Mouse (Mus musculus): ENCODE data around the gene U2af2. TPM values are rescaled to one million over a fixed set of nuclear protein-coding genes. Genes with fewer than 3 reads are reported as not detected.

U2af2 gene
- polyA plus RNA-seq, 1 experiment from 2014 or later = 42.0 TPM

DNA sequence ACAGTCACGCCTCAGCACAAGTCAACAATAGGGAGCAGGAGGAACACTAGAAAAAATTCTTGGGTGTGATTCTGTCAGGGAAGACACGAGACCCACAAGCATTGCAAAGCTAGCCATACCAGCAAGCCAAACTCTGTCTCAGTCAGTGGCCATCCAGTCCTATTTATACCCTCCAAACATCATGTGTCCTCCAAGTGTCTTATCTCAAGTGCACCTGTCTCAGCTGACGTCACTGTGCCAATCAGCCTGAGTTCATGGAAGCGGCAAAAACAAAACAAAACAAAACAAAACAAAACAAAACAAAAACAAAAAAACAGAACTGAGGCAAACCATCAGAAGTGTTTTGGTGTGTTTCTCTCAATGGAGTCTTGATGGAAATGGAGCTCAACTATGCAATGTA, 46.3 kb downstream of the U2af2 start:
- no peak for DNase-seq (ENCODE audit: low spot score)
- Histone ChIP-seq H3K27me3 (replicated peaks; ENCODE audit: insufficient read depth, low read length) (no peaks in the 10 kb centered on the region), H3K27ac (ENCODE audit: low read length) (no peak overlapping the region), H3K36me3 (ENCODE audit: insufficient read depth, low read length) (no peaks in the 10 kb centered on the region), H3K4me2 (replicated peaks; ENCODE audit: low read depth, low read length) (no peak overlapping the region), H3K9me3 (ENCODE audit: low read length) (no peaks in the 10 kb centered on the region), H3K9ac (replicated peaks; ENCODE audit: low read depth) (no peak overlapping the region), H3K4me3 (ENCODE audit: low read depth, low read length) (no peak overlapping the region), H3K4me1 (ENCODE audit: insufficient read depth, low read depth, low read length) (no peaks in the 10 kb centered on the region; the same call in 1 of the 2 replicates)
- 67% methylated on average over 4 of the region's 4 CpGs for WGBS
- ATAC-seq = no peak
- no peak for TF ChIP-seq EP300 (IDR thresholded peaks at IDR 0.05)
- TF ChIP-seq CTCF (IDR thresholded peaks at IDR 0.05) = no peak

DNA sequence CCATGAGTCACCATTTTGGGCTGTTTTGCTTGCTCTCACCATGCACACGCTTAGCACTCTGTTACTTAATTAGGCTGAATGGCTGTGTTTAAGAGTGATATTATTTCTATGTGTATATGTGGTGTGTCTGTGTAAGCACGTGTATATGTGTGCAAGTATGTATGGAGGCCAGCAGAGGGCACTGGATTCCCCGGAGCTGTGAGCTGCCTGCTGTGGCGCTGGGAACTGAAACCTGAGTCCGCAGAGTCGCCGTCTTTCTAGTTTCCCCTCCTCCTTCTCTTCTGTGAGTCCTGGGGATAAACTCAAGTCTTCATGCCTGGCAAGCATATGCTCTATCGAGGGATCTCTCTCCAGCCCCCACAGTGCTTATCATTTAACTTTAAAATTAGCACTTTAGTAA, 47.4 kb downstream of the U2af2 start:
- DNase-seq (ENCODE audit: low spot score) (no peak), ATAC-seq (no peak)
- Histone ChIP-seq H3K4me1 (ENCODE audit: insufficient read depth, low read depth, low read length) (no peaks in the 10 kb centered on the region; the same call in 1 of the 2 replicates), H3K9me3 (ENCODE audit: low read length) (no peaks in the 10 kb centered on the region), H3K27ac (ENCODE audit: low read length) (no peak overlapping the region), H3K36me3 (ENCODE audit: insufficient read depth, low read length) (no peaks in the 10 kb centered on the region), H3K4me2 (replicated peaks; ENCODE audit: low read depth, low read length) (no peak overlapping the region), H3K27me3 (replicated peaks; ENCODE audit: insufficient read depth, low read length) (no peaks in the 10 kb centered on the region), H3K9ac (replicated peaks; ENCODE audit: low read depth) (no peak overlapping the region), H3K4me3 (ENCODE audit: low read depth, low read length) (no peak overlapping the region)
- no peak for TF ChIP-seq CTCF (IDR thresholded peaks at IDR 0.05)
- no peak for TF ChIP-seq EP300 (IDR thresholded peaks at IDR 0.05)
- 82% methylated on average over 8 of the region's 8 CpGs for WGBS

DNA sequence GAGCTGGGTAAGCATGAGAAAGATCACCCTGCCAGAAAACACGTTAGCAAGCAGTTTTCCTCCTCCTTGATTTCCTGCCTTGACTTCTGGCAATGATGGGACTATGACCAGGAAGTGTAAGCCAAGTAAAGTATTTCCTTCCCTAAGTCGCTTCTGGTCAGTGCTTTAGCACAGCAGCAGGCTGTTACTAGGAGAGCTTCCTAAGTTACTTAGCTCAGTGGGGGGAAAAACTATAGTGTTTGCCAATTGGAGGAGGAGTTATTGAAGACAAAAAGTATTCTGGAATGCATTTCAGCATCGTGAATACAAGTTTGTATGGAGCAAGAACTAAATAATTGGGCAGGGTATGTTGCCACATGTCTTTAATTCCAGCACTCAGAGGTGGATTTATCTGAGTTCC, 50.8 kb downstream of the U2af2 start:
- Histone ChIP-seq H3K4me2 (replicated peaks; ENCODE audit: low read depth, low read length) (no peak overlapping the region), H3K36me3 (ENCODE audit: insufficient read depth, low read length) (no peaks in the 10 kb centered on the region), H3K4me3 (ENCODE audit: low read depth, low read length) (no peak overlapping the region), H3K27ac (ENCODE audit: low read length) (no peak overlapping the region), H3K27me3 (replicated peaks; ENCODE audit: insufficient read depth, low read length) (no peaks in the 10 kb centered on the region), H3K9ac (replicated peaks; ENCODE audit: low read depth) (no peak overlapping the region), H3K4me1 (ENCODE audit: insufficient read depth, low read depth, low read length) (no peaks in the 10 kb centered on the region; the same call in 1 of the 2 replicates), H3K9me3 (ENCODE audit: low read length) (no peaks in the 10 kb centered on the region)
- DNase-seq (ENCODE audit: low spot score) (peak; percentile 75), ATAC-seq (peak; percentile 68)
- 22% methylated on average over 3 of the region's 3 CpGs for WGBS
- TF ChIP-seq EP300 (IDR thresholded peaks at IDR 0.05) = no peak
- no peak for TF ChIP-seq CTCF (IDR thresholded peaks at IDR 0.05)

DNA sequence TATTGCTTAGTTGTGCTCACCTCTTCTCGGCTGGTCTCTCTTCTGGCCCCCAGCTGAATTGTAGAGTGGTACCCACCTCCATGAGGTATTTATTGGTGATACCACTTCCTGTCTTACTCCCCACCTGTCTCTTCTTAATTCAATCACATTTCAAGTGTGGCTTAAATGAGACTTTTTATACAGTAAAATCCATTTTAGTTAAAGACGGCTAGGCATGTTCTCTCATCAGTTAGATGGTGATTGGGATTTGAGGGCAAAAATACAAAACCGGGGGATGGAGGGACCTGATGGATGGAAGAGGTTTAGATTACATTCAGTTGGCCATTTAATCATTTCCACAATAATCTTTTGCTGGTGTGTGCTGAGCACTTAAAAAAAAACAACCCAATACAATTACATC, 54.9 kb downstream of the U2af2 start, which contains the start of gene Rfpl4:
Gene Rfpl4, minus strand, starts transcription at position 101 of the 400 bp plus-strand sequence.
- WGBS = 79% methylated on average over 3 of the region's 3 CpGs
- TF ChIP-seq CTCF (IDR thresholded peaks at IDR 0.05) = no peak
- Histone ChIP-seq H3K27ac (ENCODE audit: low read length) (no peak within 1 kb of the TSS), H3K9ac (replicated peaks; ENCODE audit: low read depth) (no peak within 1 kb of the TSS), H3K4me3 (ENCODE audit: low read depth, low read length) (no peak within 1 kb of the TSS), H3K4me2 (replicated peaks; ENCODE audit: low read depth, low read length) (no peak within 1 kb of the TSS), H3K27me3 (replicated peaks; ENCODE audit: insufficient read depth, low read length) (no peaks in the 10 kb centered on the region), H3K36me3 (ENCODE audit: insufficient read depth, low read length) (no peaks in the 10 kb centered on the region), H3K9me3 (ENCODE audit: low read length) (no peaks in the 10 kb centered on the region), H3K4me1 (ENCODE audit: insufficient read depth, low read depth, low read length) (no peaks in the 10 kb centered on the region; the same call in 1 of the 2 replicates)
- DNase-seq (ENCODE audit: low spot score) (no peak), ATAC-seq (no peak)

GRCm38 (mm10) chr7:5125078-5125477, 63.1 kb downstream of the U2af2 start:
- Histone ChIP-seq H3K9ac (replicated peaks; ENCODE audit: low read depth) (no peak overlapping the region), H3K4me3 (ENCODE audit: low read depth, low read length) (no peak overlapping the region), H3K4me2 (replicated peaks; ENCODE audit: low read depth, low read length) (no peak overlapping the region), H3K9me3 (ENCODE audit: low read length) (no peaks in the 10 kb centered on the region), H3K27me3 (replicated peaks; ENCODE audit: insufficient read depth, low read length) (no peaks in the 10 kb centered on the region), H3K27ac (ENCODE audit: low read length) (no peak overlapping the region), H3K4me1 (ENCODE audit: insufficient read depth, low read depth, low read length) (peaks cover 3% of the 10 kb centered on the region; the same call in 1 of the 2 replicates), H3K36me3 (ENCODE audit: insufficient read depth, low read length) (no peaks in the 10 kb centered on the region)
- ATAC-seq (no peak), DNase-seq (ENCODE audit: low spot score) (no peak)
- TF ChIP-seq CTCF (IDR thresholded peaks at IDR 0.05) (no peak), EP300 (IDR thresholded peaks at IDR 0.05) (no peak)
- 83% methylated on average over 8 of the region's 8 CpGs for WGBS

GRCm38 (mm10) chr7:5125549-5126406, 63.8 kb downstream of the U2af2 start, which contains the start of gene Rasl2-9:
Gene Rasl2-9, minus strand, starts transcription at chr7:5125950.
- TF ChIP-seq CTCF (IDR thresholded peaks at IDR 0.05) (peak; percentile 87), EP300 (IDR thresholded peaks at IDR 0.05) (no peak)

More at GRCm38 (mm10) chr7:5125549-5126406, 63.8 kb downstream of the U2af2 start, which contains the start of gene Rasl2-9:
- no peak within 1 kb of the TSS for H3K9ac ChIP-seq (replicated peaks; ENCODE audit: low read depth)
- WGBS = 17% methylated on average over 42 of the region's 42 CpGs
- peaks cover 3% of the 10 kb centered on the region; the same call in 1 of the 2 replicates for H3K4me1 ChIP-seq (ENCODE audit: insufficient read depth, low read depth, low read length)
- peak; percentile 71 for DNase-seq (ENCODE audit: low spot score)
- H3K4me2 ChIP-seq (replicated peaks; ENCODE audit: low read depth, low read length) = peak within 1 kb of the TSS; percentile 61
- no peaks in the 10 kb centered on the region for H3K36me3 ChIP-seq (ENCODE audit: insufficient read depth, low read length)
- peak within 1 kb of the TSS; percentile 32 for H3K4me3 ChIP-seq (ENCODE audit: low read depth, low read length)
- ATAC-seq = peak; percentile 87
- H3K27ac ChIP-seq (ENCODE audit: low read length) = no peak within 1 kb of the TSS
- H3K9me3 ChIP-seq (ENCODE audit: low read length) = no peaks in the 10 kb centered on the region
- no peaks in the 10 kb centered on the region for H3K27me3 ChIP-seq (replicated peaks; ENCODE audit: insufficient read depth, low read length)

Small RNA genes within 50 kb of the gene (microRNA-seq; reads per million reads assigned to microRNA genes)
- not detected for gene Gm26217

Other genes with a start within 250 kb of the U2af2 start
- gene Ube2s, start 249.6 kb upstream of the U2af2 start, polyA plus RNA-seq (2015; fragmentation: Nextera tagmentation; extraction: Ambion mirVana) = 158 and 162 TPM in 2 replicates
- 0.43 and 0.51 TPM in 2 replicates for gene Shisa7, start 217.4 kb upstream of the U2af2 start, polyA plus RNA-seq (2015; fragmentation: Nextera tagmentation; extraction: Ambion mirVana)
- 12.7 and 16.1 TPM in 2 replicates for gene Isoc2b, start 191.9 kb upstream of the U2af2 start, polyA plus RNA-seq (2015; fragmentation: Nextera tagmentation; extraction: Ambion mirVana)
- 0.53 and 0.57 TPM in 2 replicates for gene Isoc2a, start 185.0 kb upstream of the U2af2 start, polyA plus RNA-seq (2015; fragmentation: Nextera tagmentation; extraction: Ambion mirVana)
- not detected in 2 replicates for gene Gm36210, start 155.6 kb upstream of the U2af2 start, polyA plus RNA-seq (2015; fragmentation: Nextera tagmentation; extraction: Ambion mirVana)
- 2.7 TPM in 2 replicates for gene Zfp628, start 146.9 kb upstream of the U2af2 start, polyA plus RNA-seq (2015; fragmentation: Nextera tagmentation; extraction: Ambion mirVana)
- 1.1 and 2.3 TPM in 2 replicates for gene Nat14, start 140.1 kb upstream of the U2af2 start, polyA plus RNA-seq (2015; fragmentation: Nextera tagmentation; extraction: Ambion mirVana)
- gene Ssc5d, start 136.4 kb upstream of the U2af2 start, polyA plus RNA-seq (2015; fragmentation: Nextera tagmentation; extraction: Ambion mirVana) = 1.4 and 1.7 TPM in 2 replicates
- 0.19 and 0.26 TPM in 2 replicates for gene Sbk2, start 97.7 kb upstream of the U2af2 start, polyA plus RNA-seq (2015; fragmentation: Nextera tagmentation; extraction: Ambion mirVana)
- gene Sbk3, start 91.0 kb upstream of the U2af2 start, polyA plus RNA-seq (2015; fragmentation: Nextera tagmentation; extraction: Ambion mirVana) = 0.37 TPM in 2 replicates
- gene Zfp579, start 66.0 kb upstream of the U2af2 start, polyA plus RNA-seq (2015; fragmentation: Nextera tagmentation; extraction: Ambion mirVana) = 29.7 and 30.6 TPM in 2 replicates
- 22.4 and 24.6 TPM in 2 replicates for gene Zfp524, start 47.7 kb upstream of the U2af2 start, polyA plus RNA-seq (2015; fragmentation: Nextera tagmentation; extraction: Ambion mirVana)
- 20.5 and 20.8 TPM in 2 replicates for gene Fiz1, start 47.4 kb upstream of the U2af2 start, polyA plus RNA-seq (2015; fragmentation: Nextera tagmentation; extraction: Ambion mirVana)
- 2.1 and 4.4 TPM in 2 replicates for gene Gm44973, start 46.6 kb upstream of the U2af2 start, polyA plus RNA-seq (2015; fragmentation: Nextera tagmentation; extraction: Ambion mirVana)
- 3.4 and 3.8 TPM in 2 replicates for gene Zfp865, start 41.8 kb upstream of the U2af2 start, polyA plus RNA-seq (2015; fragmentation: Nextera tagmentation; extraction: Ambion mirVana)
- 0.42 and 1.2 TPM in 2 replicates for gene Ccdc106, start 41.6 kb upstream of the U2af2 start, polyA plus RNA-seq (2015; fragmentation: Nextera tagmentation; extraction: Ambion mirVana)
- not detected in 2 replicates for gene 4632433K11Rik, start 28.0 kb upstream of the U2af2 start, polyA plus RNA-seq (2015; fragmentation: Nextera tagmentation; extraction: Ambion mirVana)
- gene Zfp784, start 23.7 kb upstream of the U2af2 start, polyA plus RNA-seq (2015; fragmentation: Nextera tagmentation; extraction: Ambion mirVana) = 6.5 and 7.7 TPM in 2 replicates
- 25.7 and 30.4 TPM in 2 replicates for gene Zfp580, start 10.6 kb upstream of the U2af2 start, polyA plus RNA-seq (2015; fragmentation: Nextera tagmentation; extraction: Ambion mirVana)
- 40.7 and 41.6 TPM in 2 replicates for gene Epn1, start 18.1 kb downstream of the U2af2 start, polyA plus RNA-seq (2015; fragmentation: Nextera tagmentation; extraction: Ambion mirVana)
- not detected in 2 replicates for gene Rfpl4, start 54.8 kb downstream of the U2af2 start, polyA plus RNA-seq (2015; fragmentation: Nextera tagmentation; extraction: Ambion mirVana)
- gene Rasl2-9, start 63.8 kb downstream of the U2af2 start, polyA plus RNA-seq (2015; fragmentation: Nextera tagmentation; extraction: Ambion mirVana) = 0.52 and 0.88 TPM in 2 replicates
- gene Vmn1r55, start 87.5 kb downstream of the U2af2 start, polyA plus RNA-seq (2015; fragmentation: Nextera tagmentation; extraction: Ambion mirVana) = not detected in 2 replicates
- not detected in 2 replicates for gene Vmn1r56, start 134.6 kb downstream of the U2af2 start, polyA plus RNA-seq (2015; fragmentation: Nextera tagmentation; extraction: Ambion mirVana)
- not detected in 2 replicates for gene Vmn1r57, start 156.3 kb downstream of the U2af2 start, polyA plus RNA-seq (2015; fragmentation: Nextera tagmentation; extraction: Ambion mirVana)